Mouse (Mus musculus): ENCODE results near the gene Pds5a.
"Not testable (repeated sequence)": the region's sequence is repeated elsewhere in the genome, so short reads cannot be mapped to it uniquely, and the experiment has no call there.

Gene Pds5a

GRCm38 (mm10) chr5:65696821-65697485 is 1.1 kb downstream of the Pds5a start:
- DNase-seq (ENCODE audit: low spot score), result peak; percentile 80

GRCm38 (mm10) chr5:65694076-65694475 is 4.0 kb downstream of the Pds5a start:
- DNase-seq (ENCODE audit: low spot score), result not testable (repeated sequence)

DNA sequence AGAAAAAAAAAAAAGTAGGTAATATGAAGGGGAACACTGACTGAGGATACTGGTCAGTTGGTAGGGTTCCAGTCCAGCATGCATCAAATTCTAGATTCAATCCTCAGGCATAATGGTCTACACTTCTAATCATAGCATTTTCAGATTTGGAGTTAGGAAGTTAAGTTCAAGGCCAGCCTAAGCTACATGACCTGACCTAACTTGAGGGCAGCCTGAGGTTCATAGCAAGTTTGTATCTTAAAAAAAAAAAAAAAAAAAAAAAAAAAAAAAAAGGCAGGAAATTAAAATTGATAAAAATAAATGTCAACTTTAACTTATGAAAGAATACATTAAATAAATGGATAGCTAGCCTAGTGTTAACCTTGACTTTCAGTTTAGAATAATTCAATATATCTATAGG is 5.1 kb downstream of the Pds5a start:
- no peak for DNase-seq (ENCODE audit: low spot score)

GRCm38 (mm10) chr5:65688806-65689205 is 9.3 kb downstream of the Pds5a start:
- no peak for DNase-seq (ENCODE audit: low spot score)

DNA sequence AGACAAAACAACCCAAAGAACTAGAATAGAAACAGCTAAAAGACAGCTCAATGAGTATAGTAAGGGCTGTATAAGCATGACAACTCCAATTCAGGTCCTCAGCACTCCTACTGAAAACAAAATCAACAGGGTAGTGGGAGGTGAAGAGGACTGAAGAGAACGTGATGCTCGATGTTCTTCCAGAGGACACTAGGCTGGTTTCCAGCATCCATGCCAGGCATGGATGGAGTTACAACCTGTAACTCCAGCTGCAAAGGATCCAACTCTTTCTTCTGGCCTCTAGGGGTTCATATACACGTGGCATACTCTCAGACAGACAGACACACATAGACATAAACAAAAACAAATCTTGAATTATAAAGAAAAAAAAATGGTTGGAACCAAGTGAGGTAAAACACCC is 11.3 kb downstream of the Pds5a start:
- DNase-seq (ENCODE audit: low spot score), result no peak

- DNase-seq (ENCODE audit: low spot score), result no peak
Measured at GRCm38 (mm10) chr5:65678826-65679225, 19.2 kb downstream of the Pds5a start.

- no peak for DNase-seq (ENCODE audit: low spot score)
Measured at GRCm38 (mm10) chr5:65672162-65672561, 25.9 kb downstream of the Pds5a start.

DNA sequence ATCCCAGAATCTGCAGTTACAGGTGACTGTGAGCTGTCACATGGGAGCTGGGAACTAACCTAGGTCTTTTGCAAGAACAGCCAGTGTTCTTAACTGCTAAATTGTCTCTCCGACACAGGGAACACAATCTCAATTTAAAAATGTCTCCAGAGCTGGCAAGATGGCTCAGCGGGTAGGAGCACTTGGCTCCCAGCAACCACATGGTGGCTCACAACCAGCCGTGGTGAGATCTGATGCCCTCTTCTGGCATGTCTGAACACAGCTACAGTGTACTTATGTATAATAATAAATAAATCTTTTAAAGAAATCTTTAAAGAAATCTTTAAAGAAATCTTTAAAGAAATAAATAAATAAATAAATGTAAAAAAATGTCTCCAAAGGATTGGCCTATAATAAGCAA is 30.4 kb downstream of the Pds5a start:
- no peak for DNase-seq (ENCODE audit: low spot score)

- DNase-seq (ENCODE audit: low spot score), result no peak
Measured at GRCm38 (mm10) chr5:65665370-65665769, 32.7 kb downstream of the Pds5a start.

DNA sequence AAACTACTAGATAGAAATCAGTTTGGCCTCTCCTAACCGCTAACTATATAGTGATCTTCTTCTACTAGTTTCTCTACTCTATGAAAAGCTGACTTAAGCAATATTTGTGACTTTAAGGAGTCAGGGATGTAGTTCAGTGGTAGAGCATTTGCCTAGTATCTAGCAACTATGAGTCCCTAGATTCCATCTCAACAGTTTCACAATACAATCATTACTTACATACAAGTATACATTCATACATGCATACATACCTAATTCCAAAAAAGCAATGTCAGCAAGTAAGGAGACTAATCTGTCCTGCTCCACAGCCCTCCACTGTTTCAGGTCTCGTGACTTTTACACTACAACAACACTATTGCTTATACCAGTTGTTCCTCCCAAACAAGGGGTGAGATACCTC is 36.1 kb downstream of the Pds5a start:
- DNase-seq (ENCODE audit: low spot score), result no peak

GRCm38 (mm10) chr5:65653786-65654185 is 44.3 kb downstream of the Pds5a start:
- DNase-seq (ENCODE audit: low spot score), result no peak

- DNase-seq (ENCODE audit: low spot score), result no peak
Measured at GRCm38 (mm10) chr5:65638896-65639295, 59.2 kb downstream of the Pds5a start.

- DNase-seq (ENCODE audit: low spot score), result no peak
Measured at GRCm38 (mm10) chr5:65624340-65624739, 73.7 kb downstream of the Pds5a start.

GRCm38 (mm10) chr5:65613152-65613924 is 84.7 kb downstream of the Pds5a start:
- DNase-seq (ENCODE audit: low spot score), result no peak

DNA sequence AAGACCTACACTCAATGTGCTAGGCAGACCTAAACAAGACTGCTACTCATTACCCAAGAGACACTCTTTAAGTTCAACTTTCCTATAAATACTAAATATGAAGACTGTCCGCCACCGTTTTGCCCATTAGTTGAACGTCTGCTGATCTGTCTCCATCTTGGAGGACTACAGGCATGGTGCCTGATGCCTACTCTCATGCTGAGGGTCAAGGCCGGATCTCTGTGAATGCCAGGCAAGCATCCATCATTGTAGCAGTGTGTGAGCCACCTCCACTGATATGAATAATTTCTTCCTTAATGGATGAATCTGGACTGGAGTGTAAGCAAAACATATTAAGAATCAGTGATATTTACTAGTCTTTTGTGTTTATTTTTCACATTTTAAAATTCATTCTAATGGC is 87.5 kb downstream of the Pds5a start:
- DNase-seq (ENCODE audit: low spot score), result no peak

- no peak for DNase-seq (ENCODE audit: low spot score)
Measured at GRCm38 (mm10) chr5:65609769-65610168, 88.3 kb downstream of the Pds5a start.

DNA sequence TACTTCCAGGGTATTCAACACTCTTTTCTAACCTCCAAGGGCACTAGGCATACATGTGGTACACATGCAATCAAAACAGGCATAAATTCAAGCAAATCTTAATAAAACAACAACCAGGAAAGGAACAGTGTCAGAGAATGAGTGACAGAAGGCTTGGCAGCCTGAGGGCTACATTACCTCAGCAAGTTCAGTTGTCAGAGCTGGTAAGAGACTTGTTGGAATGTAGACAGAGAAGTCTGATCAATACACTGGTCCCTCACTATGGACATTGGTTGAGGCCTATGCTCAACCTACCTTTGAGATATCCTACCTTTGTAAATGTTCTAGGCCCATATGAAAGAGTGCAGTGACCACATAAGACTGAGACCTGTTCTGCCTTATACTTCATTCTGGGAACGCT is 91.3 kb downstream of the Pds5a start:
- DNase-seq (ENCODE audit: low spot score), result no peak

DNA sequence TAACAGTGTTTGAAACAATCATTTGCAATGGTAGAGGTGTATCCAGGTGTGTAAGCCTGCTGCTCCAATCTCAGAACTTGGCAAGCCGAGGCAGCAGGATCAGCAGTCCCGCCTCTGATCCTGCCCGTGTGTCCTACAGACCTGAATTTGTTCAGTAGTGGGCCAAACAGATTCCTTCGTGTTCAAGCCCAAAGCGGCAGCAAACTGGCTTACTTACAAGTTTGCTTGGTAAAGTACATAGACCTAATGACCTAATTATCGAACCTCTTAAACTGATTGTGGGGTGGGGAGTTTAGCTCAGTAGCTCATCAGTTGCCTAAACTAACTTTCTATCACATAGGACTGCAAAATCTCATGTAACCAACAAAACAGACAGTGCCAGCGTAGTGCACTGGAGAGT is 98.4 kb downstream of the Pds5a start:
- DNase-seq (ENCODE audit: low spot score), result no peak

- no peak for DNase-seq (ENCODE audit: low spot score)
Measured at GRCm38 (mm10) chr5:65592421-65592820, 105.7 kb downstream of the Pds5a start.

DNA sequence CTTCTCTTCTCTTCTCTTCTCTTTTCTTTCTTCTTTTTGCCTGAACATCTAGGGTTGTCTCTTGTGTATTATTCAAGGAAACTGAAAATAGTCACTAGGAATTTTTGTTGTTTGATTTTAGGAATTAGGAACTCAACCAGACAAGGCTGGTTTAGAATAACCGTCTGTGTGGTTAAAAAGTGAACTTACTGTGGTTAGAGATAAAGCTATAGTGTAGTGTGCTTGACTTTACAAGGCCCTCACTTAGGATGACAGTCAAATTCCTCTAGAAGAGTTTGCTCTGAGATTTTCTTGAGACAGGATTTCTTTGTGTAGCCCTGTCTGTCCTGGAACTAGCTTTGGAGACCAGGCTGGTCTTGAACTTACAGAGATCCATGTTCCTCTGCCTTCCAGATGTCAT is 107.9 kb downstream of the Pds5a start:
- DNase-seq (ENCODE audit: low spot score), result no peak

GRCm38 (mm10) chr5:65586291-65586690 is 111.8 kb downstream of the Pds5a start:
- DNase-seq (ENCODE audit: low spot score), result no peak

- no peak for DNase-seq (ENCODE audit: low spot score)
Measured at GRCm38 (mm10) chr5:65578545-65578944, 119.5 kb downstream of the Pds5a start.

DNA sequence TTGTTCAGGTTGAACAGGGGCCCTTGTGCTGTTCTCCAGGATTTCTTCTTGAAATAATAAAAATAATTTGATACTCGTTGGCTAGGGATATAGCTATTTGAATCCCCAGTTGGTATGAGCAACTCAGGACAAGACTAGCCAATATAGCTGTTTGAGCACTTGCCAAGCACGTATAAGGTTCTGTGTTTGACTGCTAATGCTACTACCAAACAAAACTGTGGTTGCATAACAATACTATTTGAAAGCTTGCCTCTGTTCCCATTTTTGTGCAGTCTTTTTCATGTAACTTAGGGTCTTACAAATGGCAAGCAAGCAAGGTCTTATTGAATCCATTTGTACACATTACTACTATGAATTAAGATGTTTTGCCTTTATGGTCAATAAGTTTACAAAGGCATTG is 122.2 kb downstream of the Pds5a start:
- DNase-seq (ENCODE audit: low spot score), result no peak

- no peak for DNase-seq (ENCODE audit: low spot score)
Measured at GRCm38 (mm10) chr5:65574876-65575275, 123.2 kb downstream of the Pds5a start.

Data from c-Kit-positive CD71-positive TER-119-positive erythroid progenitor cells, embryonic 14.5 days (primary cell).